Mouse (Mus musculus) megakaryocyte, embryonic 14.5 days (primary cell): ENCODE data around the gene 1700010I14Rik. TPM values are rescaled to one million over a fixed set of nuclear protein-coding genes. Genes with fewer than 3 reads are reported as not detected.

Source experiments
- H3K27me3 ChIP-seq: replicated peaks from 2 replicates; pipeline ENCODE3; 2012; ENCODE audit warnings: inconsistent platforms
- H3K36me3 ChIP-seq: replicated peaks from 2 replicates; pipeline ENCODE3; 2012; ENCODE audit warnings: low read length, inconsistent platforms, mixed read lengths
- H3K4me1 ChIP-seq: 2 replicates; pipeline ENCODE4 v1.6.1; 2012; ENCODE audit warnings: inconsistent platforms
- H3K4me3 ChIP-seq: replicated peaks from 2 replicates; pipeline ENCODE3; 2012; ENCODE audit warnings: moderate library complexity, mild to moderate bottlenecking, inconsistent platforms
- H3K9me3 ChIP-seq: 2 replicates; pipeline ENCODE4 v1.6.1; 2012; ENCODE audit warnings: inconsistent platforms
- FLI1 ChIP-seq: IDR thresholded peaks from 2 replicates; pipeline ENCODE4 v1.6.1; 2012; ENCODE audit warnings: low read length, inconsistent platforms, mixed read lengths
- GATA1 ChIP-seq: IDR thresholded peaks from 3 replicates; pipeline ENCODE4 v1.6.1; 2012; ENCODE audit warnings: mixed read lengths, low read length, inconsistent platforms, borderline replicate concordance
- polyA plus RNA-seq: library from polyadenylated mRNA; stranded (reverse); fragments of >175 nt; gene quantifications from 2 replicates; pipeline ENCODE4 v1.2.3, GENCODE M21; 2012; ENCODE audit warnings: low replicate concordance; ENCODE audit not compliant: insufficient read depth

1700010I14Rik gene
- polyA plus RNA-seq, 1 experiment: 0.47 TPM

DNA sequence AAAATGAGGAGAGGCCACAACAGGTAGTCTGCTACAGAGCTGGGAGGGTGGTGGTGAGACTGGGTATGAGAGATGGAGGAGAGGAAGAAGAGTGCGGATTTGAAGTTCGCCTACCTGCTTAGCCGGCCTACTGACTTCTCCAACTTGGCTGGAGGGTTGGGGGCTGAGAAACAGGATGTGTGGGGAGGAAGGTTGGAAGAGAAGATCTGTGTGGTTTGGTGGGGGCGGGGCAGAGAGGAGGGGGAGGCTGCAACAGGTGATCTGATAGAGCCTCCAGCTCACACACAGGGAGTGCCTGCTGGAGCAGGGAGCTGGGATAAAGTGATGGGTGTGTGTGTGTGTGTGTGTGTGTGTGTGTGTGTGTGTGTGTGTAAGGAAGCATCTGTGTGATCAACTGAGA lies 16.4 kb downstream of the 1700010I14Rik start:
- no peak for TF ChIP-seq GATA1
- TF ChIP-seq FLI1: no peak
- H3K4me1 ChIP-seq: peaks cover 15% of the 10 kb centered on the region
- H3K9me3 ChIP-seq: no peaks in the 10 kb centered on the region
- peaks cover 67% of the 10 kb centered on the region for H3K36me3 ChIP-seq
- no peaks in the 10 kb centered on the region for H3K27me3 ChIP-seq
- no peak overlapping the region for H3K4me3 ChIP-seq

DNA sequence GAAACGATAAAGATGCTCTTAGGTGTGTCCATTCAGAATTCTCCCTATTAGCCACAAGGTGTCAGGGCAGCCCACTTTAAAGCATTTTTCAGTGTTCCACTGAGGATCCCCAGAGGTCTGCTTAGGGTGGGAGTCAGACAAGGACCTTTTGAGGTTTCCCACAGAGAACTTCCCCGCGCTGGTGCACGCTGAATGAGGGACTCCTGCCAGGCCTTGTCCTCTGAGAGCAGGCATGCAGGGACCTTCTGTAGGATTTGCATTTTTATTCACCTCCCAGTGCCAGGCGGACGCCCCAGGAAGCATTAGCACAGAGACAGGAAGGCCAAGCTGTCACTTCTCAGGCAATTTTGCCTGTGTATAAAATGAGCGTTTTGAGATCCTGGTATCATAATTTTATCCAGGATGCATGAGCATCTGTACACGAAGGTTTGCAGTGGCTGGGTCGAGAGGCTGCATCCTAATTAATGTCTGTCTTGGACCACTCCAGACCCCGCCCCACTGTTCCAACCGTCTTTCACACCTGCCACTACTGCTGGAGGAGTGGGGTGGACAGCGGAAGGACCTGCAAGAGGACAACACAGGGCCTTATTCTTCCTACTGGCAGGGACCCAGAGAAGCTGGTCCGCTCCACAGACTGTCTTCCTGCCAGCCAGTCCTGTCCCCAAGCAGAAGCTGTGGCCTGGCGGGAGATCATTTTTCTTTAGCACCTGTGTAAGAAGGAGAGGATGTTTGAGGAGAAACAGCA lies 35.2 kb downstream of the 1700010I14Rik start:
- H3K27me3 ChIP-seq: peaks cover 5% of the 10 kb centered on the region
- H3K36me3 ChIP-seq: no peaks in the 10 kb centered on the region
- H3K9me3 ChIP-seq: 0 out of 2 replicates have a peak, but pooled peaks cover 3% of the 10 kb centered on the region
- H3K4me3 ChIP-seq: no peak overlapping the region
- TF ChIP-seq GATA1 (no peak), FLI1 (no peak)
- no peaks in the 10 kb centered on the region for H3K4me1 ChIP-seq

DNA sequence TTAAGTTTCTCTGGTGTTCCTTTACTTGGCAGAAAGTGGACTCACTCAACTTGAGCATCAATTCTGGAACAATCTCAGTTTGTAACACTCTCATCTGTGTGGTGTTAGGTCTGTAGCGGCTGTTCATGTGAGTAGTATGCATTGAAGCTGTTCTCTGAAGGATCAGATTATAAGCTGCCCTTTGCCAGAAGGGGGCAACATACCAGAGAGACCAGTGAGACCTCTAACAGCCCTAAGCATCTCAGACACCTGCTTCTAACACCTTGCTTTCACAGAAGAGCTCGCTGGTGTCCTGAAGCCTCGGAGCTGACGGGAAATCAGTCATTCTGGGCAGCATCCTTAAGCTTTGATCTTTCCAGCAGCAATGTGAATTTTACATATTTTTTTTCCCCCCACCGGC lies 42.0 kb downstream of the 1700010I14Rik start:
- peaks cover 13% of the 10 kb centered on the region for H3K4me1 ChIP-seq
- H3K36me3 ChIP-seq: no peaks in the 10 kb centered on the region
- H3K9me3 ChIP-seq: no peaks in the 10 kb centered on the region
- H3K4me3 ChIP-seq: no peak overlapping the region
- H3K27me3 ChIP-seq: peaks cover 11% of the 10 kb centered on the region
- TF ChIP-seq FLI1: no peak

DNA sequence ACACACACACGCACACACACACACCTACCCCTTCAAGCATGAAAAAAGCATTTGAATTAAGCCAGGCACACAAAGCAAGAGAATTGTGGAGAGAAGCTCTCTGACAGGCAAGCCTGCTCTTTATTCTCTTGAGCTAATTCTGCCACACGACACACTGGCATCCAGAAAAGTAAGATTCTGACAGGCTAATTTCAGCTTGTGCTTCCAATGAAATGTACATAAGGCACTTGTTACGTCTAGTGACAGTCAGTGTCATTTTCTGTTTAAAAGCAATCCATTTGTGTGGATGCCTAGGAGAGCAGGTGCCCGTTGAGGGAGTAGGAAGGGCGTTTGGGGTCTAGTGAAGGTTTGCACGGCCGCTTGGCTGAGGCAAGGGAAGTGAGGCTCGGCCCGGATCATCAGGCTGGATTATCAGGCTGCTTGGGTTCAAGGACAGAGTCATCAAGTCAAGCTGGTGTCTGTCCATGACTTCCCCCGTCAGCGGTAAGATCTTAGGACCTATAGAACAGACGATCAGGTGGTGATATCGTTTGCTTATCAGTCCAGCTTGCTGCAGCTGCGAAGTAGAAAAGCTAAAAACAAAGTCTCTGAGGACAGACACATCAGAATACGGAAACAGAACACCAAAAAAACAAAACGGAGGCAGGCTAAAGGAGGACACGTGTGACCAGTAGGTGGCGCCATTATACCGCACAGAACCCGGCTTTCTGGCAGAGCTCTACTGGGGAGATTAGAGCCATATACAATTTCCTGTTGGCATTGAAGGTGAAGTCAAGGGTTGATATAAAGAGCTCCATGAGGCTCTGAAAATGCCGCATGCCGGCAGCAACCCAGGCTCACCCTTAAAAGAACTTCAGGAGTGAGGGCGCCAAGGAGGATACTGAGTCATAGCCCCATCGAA lies 43.4 kb downstream of the 1700010I14Rik start:
- TF ChIP-seq GATA1 (no peak), FLI1 (no peak)
- Histone ChIP-seq H3K4me3 (peak overlapping the region; percentile 88), H3K4me1 (peaks cover 13% of the 10 kb centered on the region), H3K27me3 (peaks cover 10% of the 10 kb centered on the region), H3K9me3 (no peaks in the 10 kb centered on the region), H3K36me3 (no peaks in the 10 kb centered on the region)

DNA sequence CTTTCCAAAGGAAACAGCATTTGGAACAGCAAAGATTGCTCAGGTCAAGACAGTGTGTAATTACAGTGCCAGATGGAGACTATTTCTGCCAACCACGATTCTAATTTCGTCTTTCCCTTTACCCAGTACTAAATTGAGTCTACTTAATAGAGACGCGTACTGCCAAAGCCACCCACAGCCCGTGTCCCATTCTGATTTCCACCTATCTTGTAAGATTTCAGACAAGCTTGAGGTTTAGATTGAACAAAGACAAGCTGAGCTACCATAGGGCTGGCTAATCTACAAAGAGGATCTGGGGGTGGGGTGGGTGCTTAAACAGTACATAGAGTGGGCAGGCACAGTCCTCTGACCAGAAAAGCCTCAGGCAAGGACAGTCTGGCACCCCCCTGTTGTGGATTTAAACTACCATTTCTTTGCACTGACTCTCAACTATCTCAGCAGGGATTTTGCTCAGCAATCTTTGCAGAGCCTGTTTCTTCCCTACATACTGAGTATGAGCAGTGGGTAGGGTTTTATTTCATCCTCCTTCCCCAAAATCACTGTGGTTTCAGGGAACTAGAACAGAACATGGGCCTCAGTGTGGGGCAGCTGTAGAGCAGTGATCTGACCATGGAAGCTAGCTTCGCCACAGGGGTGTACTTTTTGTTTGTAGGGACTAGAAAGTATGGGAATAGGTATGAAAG lies 44.4 kb downstream of the 1700010I14Rik start:
- no peaks in the 10 kb centered on the region for H3K36me3 ChIP-seq

DNA sequence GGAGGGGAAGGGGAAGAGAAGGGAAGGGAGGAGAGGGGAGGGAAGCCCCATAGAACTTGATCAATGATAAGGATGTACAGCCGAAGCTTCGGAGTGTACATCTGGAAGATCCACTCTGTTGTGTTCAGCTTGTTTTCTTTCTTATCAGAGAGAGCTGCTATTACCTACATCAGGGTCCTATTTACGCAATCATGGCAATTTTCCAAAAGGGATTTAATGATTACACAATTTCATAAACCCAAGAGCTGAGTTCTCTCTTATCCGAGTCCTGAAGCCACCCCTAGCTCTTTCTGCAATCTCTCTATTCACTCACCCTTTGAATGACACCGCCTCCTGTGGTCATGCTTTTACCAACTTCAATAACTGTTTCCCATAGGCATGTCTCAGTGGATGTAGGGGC lies 45.4 kb downstream of the 1700010I14Rik start:
- no peak for TF ChIP-seq GATA1
- TF ChIP-seq FLI1: no peak
- H3K4me1 ChIP-seq: peaks cover 13% of the 10 kb centered on the region
- H3K36me3 ChIP-seq: no peaks in the 10 kb centered on the region
- no peak overlapping the region for H3K4me3 ChIP-seq
- peaks cover 8% of the 10 kb centered on the region for H3K27me3 ChIP-seq
- H3K9me3 ChIP-seq: no peaks in the 10 kb centered on the region

More for the DNA sequence above, 44.4 kb downstream of the 1700010I14Rik start:
- H3K4me3 ChIP-seq: no peak overlapping the region
- H3K4me1 ChIP-seq: peaks cover 13% of the 10 kb centered on the region
- TF ChIP-seq FLI1 (no peak), GATA1 (no peak)
- no peaks in the 10 kb centered on the region for H3K9me3 ChIP-seq
- peaks cover 12% of the 10 kb centered on the region for H3K27me3 ChIP-seq

DNA sequence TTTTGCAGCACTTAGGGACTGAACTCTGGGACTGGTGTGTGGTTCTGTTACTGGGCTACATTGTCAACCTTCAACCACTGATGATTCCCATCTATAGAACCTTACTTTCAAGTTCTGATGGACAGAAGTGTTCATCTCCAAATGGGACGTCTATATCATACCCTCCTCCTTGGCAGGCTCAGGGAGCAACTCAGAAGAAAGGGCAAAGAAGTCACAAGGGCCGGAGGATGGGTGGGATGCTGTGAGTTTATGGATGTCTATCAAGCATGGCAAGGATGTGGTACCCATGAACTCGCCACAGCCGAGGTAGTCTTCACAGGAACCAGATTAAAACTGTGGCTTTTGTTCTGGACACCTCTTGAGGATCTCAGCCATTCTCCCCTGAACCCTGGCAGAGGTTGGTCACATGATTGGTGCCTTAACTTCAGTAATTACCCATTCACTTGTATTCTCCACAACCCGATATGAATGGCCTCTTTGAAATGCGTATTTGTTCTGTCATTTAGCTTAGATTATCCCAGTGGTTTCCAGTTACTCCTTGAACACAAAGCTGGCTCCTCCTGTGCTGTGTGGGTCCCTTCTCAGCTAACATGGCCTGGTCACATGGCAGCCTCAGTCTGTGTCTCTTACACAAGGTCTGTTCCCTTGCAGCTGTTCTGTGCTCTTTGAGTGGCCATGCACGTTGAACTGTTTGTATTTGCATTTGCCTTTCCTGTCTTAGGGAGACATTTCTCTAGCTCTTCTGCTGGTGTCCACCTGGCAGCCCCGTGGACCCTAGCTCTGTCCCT lies 47.6 kb downstream of the 1700010I14Rik start:
- peaks cover 13% of the 10 kb centered on the region for H3K4me1 ChIP-seq
- H3K9me3 ChIP-seq: no peaks in the 10 kb centered on the region
- TF ChIP-seq FLI1 (no peak), GATA1 (no peak)
- H3K4me3 ChIP-seq: no peak overlapping the region
- no peaks in the 10 kb centered on the region for H3K36me3 ChIP-seq
- peaks cover 8% of the 10 kb centered on the region for H3K27me3 ChIP-seq

DNA sequence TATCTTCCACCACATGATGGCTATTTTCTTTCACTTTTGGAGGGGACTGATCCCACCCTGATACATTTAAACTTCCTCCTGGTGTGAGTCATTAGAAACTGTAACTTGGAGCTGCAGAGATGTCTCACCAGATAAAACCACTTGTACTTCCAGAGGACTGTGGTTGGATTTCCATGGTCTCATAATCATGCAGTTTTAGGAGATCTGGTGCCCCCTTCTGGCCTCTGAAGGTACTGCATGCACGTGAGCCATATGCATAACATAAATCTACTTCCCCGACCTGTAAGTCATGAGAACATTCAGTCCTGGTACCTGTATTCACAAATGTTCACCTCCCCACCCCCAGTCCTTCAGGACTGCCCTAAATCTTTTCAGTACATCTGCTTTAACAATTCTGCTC lies 54.6 kb downstream of the 1700010I14Rik start:
- H3K4me1 ChIP-seq: no peaks in the 10 kb centered on the region
- TF ChIP-seq GATA1: no peak
- no peak for TF ChIP-seq FLI1
- H3K36me3 ChIP-seq: no peaks in the 10 kb centered on the region
- H3K9me3 ChIP-seq: no peaks in the 10 kb centered on the region
- peaks cover 5% of the 10 kb centered on the region for H3K27me3 ChIP-seq
- no peak overlapping the region for H3K4me3 ChIP-seq

DNA sequence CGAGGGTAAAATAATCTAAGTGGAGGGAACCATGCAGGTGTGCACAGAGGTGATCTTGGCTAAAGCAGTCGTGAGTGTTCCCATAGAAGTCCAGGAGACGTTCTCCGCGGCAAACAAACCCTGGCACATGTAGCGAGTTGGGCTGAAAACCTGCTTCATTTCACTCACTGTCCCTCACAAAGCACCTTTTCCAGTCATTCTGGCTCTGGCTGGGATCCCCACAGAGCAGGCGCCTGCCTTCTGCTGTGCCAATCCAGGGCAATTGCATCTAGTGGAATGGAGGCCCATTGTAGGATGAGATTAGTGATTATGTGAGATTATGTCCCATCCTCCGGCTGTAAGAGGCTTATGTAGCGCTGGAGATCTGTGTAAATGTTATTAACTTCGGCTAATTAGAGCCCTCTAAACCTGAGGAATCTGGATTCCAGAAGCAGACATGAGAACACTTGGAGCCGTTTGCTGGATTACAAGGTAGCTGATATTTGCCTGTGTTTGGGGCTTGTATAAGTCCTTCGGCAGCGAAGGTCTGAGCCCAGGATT lies 64.4 kb downstream of the 1700010I14Rik start:
- H3K4me3 ChIP-seq: no peak overlapping the region
- no peaks in the 10 kb centered on the region for H3K36me3 ChIP-seq
- H3K9me3 ChIP-seq: no peaks in the 10 kb centered on the region
- H3K27me3 ChIP-seq: peaks cover 4% of the 10 kb centered on the region
- H3K4me1 ChIP-seq: peaks cover 10% of the 10 kb centered on the region; the same call in 1 of the 2 replicates
- no peak for TF ChIP-seq GATA1
- no peak for TF ChIP-seq FLI1
